Comparison of ENCODE assay signal across 21 mouse cellular contexts in the genomic region with DNA sequence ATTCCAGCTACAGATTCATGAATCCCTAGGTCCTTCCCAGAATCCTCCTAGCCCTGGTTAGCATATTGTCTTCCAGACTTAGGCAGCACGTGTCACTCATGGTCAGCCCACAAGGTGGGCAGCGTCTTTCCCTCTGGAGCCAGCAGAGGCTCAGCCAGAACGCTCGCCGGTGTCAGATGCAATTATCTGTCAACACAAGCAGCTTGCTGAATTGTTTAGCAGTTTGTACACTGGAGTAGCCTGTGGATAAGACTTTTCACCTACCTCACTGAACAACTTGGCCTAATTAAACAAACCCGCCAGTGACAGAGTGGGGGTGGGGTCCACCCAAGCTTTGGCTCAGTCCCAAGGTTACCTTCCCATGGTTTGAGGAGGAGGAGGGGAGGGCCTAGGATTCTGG.
DNase-seq lines count a peak whose midpoint lies in the region; ATAC-seq and TF ChIP-seq lines count a peak whose summit lies in the region.
"Had no signal": no experiment of that assay in that cellular context is flagged by ENCODE, and none has a peak within 500 bp of the region (broad histone marks: within the 10 kb centered on the region; RNA-seq: fewer than 3 reads in every experiment).

No protein-coding gene starts in this region.

- ATAC-seq in hindbrain, postnatal 0 days: no peak
- ATAC-seq in hindbrain, embryonic 11.5 days (ENCODE audit: low FRiP score): no peak
- ATAC-seq in liver, postnatal 0 days: no peak
- ATAC-seq in forebrain, embryonic 11.5 days (replicated peaks; ENCODE audit: low FRiP score): no peak
- no peak for ATAC-seq in erythroblast, adult 5-6 weeks (replicated peaks; ENCODE audit: low FRiP score, poor library complexity, severe bottlenecking)
- ATAC-seq: activated CD4-positive, CD25-positive, alpha-beta regulatory T cell, adult 4 months; CD4-positive, CD25-positive, alpha-beta regulatory T cell, adult 4 months; forebrain, embryonic 15.5 days; hindbrain, embryonic 16.5 days; inflammation-experienced regulatory T-cells, adult 6 months had no signal

- peak; percentile 24 for DNase-seq in hindbrain, postnatal 0 days (ENCODE audit: low spot score)
- DNase-seq in hindbrain, embryonic 11.5 days (ENCODE audit: low spot score): no peak
- peak; percentile 37 for DNase-seq in testis, postnatal 10 days (ENCODE audit: low spot score)
- no peak for DNase-seq in testis, postnatal 14 days (ENCODE audit: low spot score)
- peak; percentile 4 for DNase-seq in liver, postnatal 0 days
- DNase-seq in forebrain, embryonic 11.5 days (ENCODE audit: low spot score): no peak
- DNase-seq: adrenal gland, adult 8-10 months; adrenal gland, postnatal 25 days; cerebellum, adult 18-20 months; cerebellum, adult 9-10 months; cerebellum, postnatal 14 days; gastrocnemius, postnatal 25 days; heart, adult 18-20 months had no signal

- WGBS in hindbrain, postnatal 0 days: 48% methylated on average over 6 of the region's 6 CpGs
- 71% methylated on average over 6 of the region's 6 CpGs for WGBS in hindbrain, embryonic 11.5 days
- WGBS in liver, postnatal 0 days (ENCODE audit: insufficient replicate concordance): 57% methylated on average over 6 of the region's 6 CpGs
- 69% methylated on average over 6 of the region's 6 CpGs for WGBS in forebrain, embryonic 11.5 days

- H3K27ac ChIP-seq in hindbrain, postnatal 0 days: no peak overlapping the region
- no peak overlapping the region for H3K27ac ChIP-seq in hindbrain, embryonic 11.5 days (ENCODE audit: low read depth, low read length)
- H3K27ac ChIP-seq in liver, postnatal 0 days (ENCODE audit: low read depth): no peak overlapping the region
- H3K27ac ChIP-seq in forebrain, embryonic 11.5 days (ENCODE audit: low read depth, low read length): no peak overlapping the region
- H3K27ac ChIP-seq: forebrain, embryonic 12.5 days; forebrain, embryonic 15.5 days; hindbrain, embryonic 13.5 days had no signal

- H3K36me3 ChIP-seq in hindbrain, postnatal 0 days (ENCODE audit: insufficient read depth, low read length): no peaks in the 10 kb centered on the region
- no peaks in the 10 kb centered on the region for H3K36me3 ChIP-seq in hindbrain, embryonic 11.5 days (ENCODE audit: control insufficient read depth, insufficient read depth, low read length)
- no peaks in the 10 kb centered on the region for H3K36me3 ChIP-seq in liver, postnatal 0 days (replicated peaks; ENCODE audit: insufficient read depth, low read length)
- H3K36me3 ChIP-seq in forebrain, embryonic 11.5 days (ENCODE audit: control insufficient read depth, insufficient read depth, low read length): no peaks in the 10 kb centered on the region
- H3K36me3 ChIP-seq: forebrain, embryonic 12.5 days; forebrain, embryonic 15.5 days; hindbrain, embryonic 13.5 days had no signal

- TF ChIP-seq EP300 in liver, postnatal 0 days (IDR thresholded peaks at IDR 0.05; ENCODE audit: low read depth): no peak

- no peak overlapping the region for H3K4me2 ChIP-seq in hindbrain, postnatal 0 days (ENCODE audit: low read depth, low read length)
- H3K4me2 ChIP-seq in hindbrain, embryonic 11.5 days (replicated peaks; ENCODE audit: low read depth, low read length): no peak overlapping the region
- no peak overlapping the region for H3K4me2 ChIP-seq in liver, postnatal 0 days (ENCODE audit: low read depth, low read length)
- H3K4me2 ChIP-seq in forebrain, embryonic 11.5 days (ENCODE audit: low read depth, low read length, severe bottlenecking): no peak overlapping the region
- H3K4me2 ChIP-seq: forebrain, embryonic 12.5 days; forebrain, embryonic 15.5 days; hindbrain, embryonic 13.5 days had no signal

- H3K27me3 ChIP-seq in hindbrain, postnatal 0 days (ENCODE audit: insufficient read depth, low read length): no peaks in the 10 kb centered on the region
- no peaks in the 10 kb centered on the region for H3K27me3 ChIP-seq in hindbrain, embryonic 11.5 days (ENCODE audit: control insufficient read depth, insufficient read depth, low read length)
- H3K27me3 ChIP-seq in liver, postnatal 0 days (ENCODE audit: insufficient read depth, low read length): no peaks in the 10 kb centered on the region
- H3K27me3 ChIP-seq in forebrain, embryonic 11.5 days (ENCODE audit: control insufficient read depth, insufficient read depth, low read length): no peaks in the 10 kb centered on the region
- H3K27me3 ChIP-seq: forebrain, embryonic 15.5 days; hindbrain, embryonic 13.5 days had no signal

- TF ChIP-seq CTCF in hindbrain, postnatal 0 days (IDR thresholded peaks at IDR 0.05; ENCODE audit: low read depth): no peak
- TF ChIP-seq CTCF in liver, postnatal 0 days (IDR thresholded peaks at IDR 0.05; ENCODE audit: low read depth): no peak

- peaks cover 6% of the 10 kb centered on the region; the same call in 1 of the 2 replicates for H3K9me3 ChIP-seq in hindbrain, postnatal 0 days (ENCODE audit: low read length)
- H3K9me3 ChIP-seq in hindbrain, embryonic 11.5 days (ENCODE audit: control insufficient read depth, low read length): 0 out of 2 replicates have a peak, but pooled peaks cover 3% of the 10 kb centered on the region
- H3K9me3 ChIP-seq in liver, postnatal 0 days (ENCODE audit: low read length): peaks cover 12% of the 10 kb centered on the region
- H3K9me3 ChIP-seq in forebrain, embryonic 11.5 days (ENCODE audit: control insufficient read depth, low read length): no peaks in the 10 kb centered on the region; the same call in none of the 2 replicates

- no peak overlapping the region for H3K4me3 ChIP-seq in hindbrain, postnatal 0 days (ENCODE audit: low read length)
- no peak overlapping the region for H3K4me3 ChIP-seq in hindbrain, embryonic 11.5 days (ENCODE audit: low read depth, low read length)
- no peak overlapping the region for H3K4me3 ChIP-seq in liver, postnatal 0 days (ENCODE audit: low read depth, low read length)
- H3K4me3 ChIP-seq in forebrain, embryonic 11.5 days (ENCODE audit: low read depth, low read length): no peak overlapping the region
- H3K4me3 ChIP-seq: forebrain, embryonic 12.5 days; forebrain, embryonic 15.5 days; hindbrain, embryonic 13.5 days had no signal

- no peaks in the 10 kb centered on the region for H3K4me1 ChIP-seq in hindbrain, postnatal 0 days (ENCODE audit: insufficient read depth, low read length)
- no peaks in the 10 kb centered on the region for H3K4me1 ChIP-seq in hindbrain, embryonic 11.5 days (replicated peaks; ENCODE audit: control insufficient read depth, insufficient read depth, low read length)
- no peaks in the 10 kb centered on the region for H3K4me1 ChIP-seq in liver, postnatal 0 days (ENCODE audit: insufficient read depth)
- no peaks in the 10 kb centered on the region for H3K4me1 ChIP-seq in forebrain, embryonic 11.5 days (replicated peaks; ENCODE audit: control insufficient read depth, insufficient read depth, low read length)

- H3K9ac ChIP-seq in hindbrain, postnatal 0 days (replicated peaks; ENCODE audit: low read length): no peak overlapping the region
- no peak overlapping the region for H3K9ac ChIP-seq in hindbrain, embryonic 11.5 days (ENCODE audit: low read depth, low read length)
- no peak overlapping the region for H3K9ac ChIP-seq in liver, postnatal 0 days (replicated peaks)
- no peak overlapping the region for H3K9ac ChIP-seq in forebrain, embryonic 11.5 days (ENCODE audit: low read length)
- H3K9ac ChIP-seq: forebrain, embryonic 12.5 days; forebrain, embryonic 15.5 days; hindbrain, embryonic 13.5 days had no signal

Comparison
In these comparisons a context has a peak if more than half of its experiments do, and no peak if none do; other contexts are left out.
1. DNase-seq: peak in hindbrain, postnatal 0 days (single experiment), testis, postnatal 10 days (single experiment) and liver, postnatal 0 days (single experiment); none in hindbrain, embryonic 11.5 days (single experiment), testis, postnatal 14 days (single experiment) and forebrain, embryonic 11.5 days (single experiment).